In genomic region chr19:60526876-60527275, GRCm38 (mm10) we compare ENCODE assay signal across 30 mouse cellular contexts. TPM values are rescaled to one million over a fixed set of nuclear protein-coding genes. Genes with fewer than 3 reads are reported as not detected.
"Had no signal": no experiment of that assay in that cellular context is flagged by ENCODE, and none has a peak within 500 bp of the region (broad histone marks: within the 10 kb centered on the region; RNA-seq: fewer than 3 reads in every experiment).

No protein-coding gene starts in this region.

- H3K9ac ChIP-seq: heart, embryonic 12.5 days; hindbrain, embryonic 12.5 days; hindbrain, embryonic 14.5 days; kidney, embryonic 15.5 days; limb, embryonic 12.5 days had no signal

- H3K27ac ChIP-seq: gastrocnemius, adult 2 months; heart, embryonic 10.5 days; hindbrain, embryonic 10.5 days; hindbrain, embryonic 12.5 days; hindbrain, embryonic 14.5 days; kidney, embryonic 15.5 days; kidney, postnatal 0 days; limb, embryonic 10.5 days; limb, embryonic 12.5 days had no signal

- H3K27me3 ChIP-seq: heart, embryonic 12.5 days; hindbrain, embryonic 12.5 days; kidney, embryonic 15.5 days; limb, embryonic 12.5 days had no signal

- ATAC-seq: hindbrain, embryonic 16.5 days; inflammation-experienced regulatory T-cells, adult 6 months; intestine, embryonic 16.5 days had no signal

- H3K4me3 ChIP-seq: gastrocnemius, adult 2 months; heart, embryonic 10.5 days; heart, embryonic 12.5 days; hindbrain, embryonic 10.5 days; hindbrain, embryonic 12.5 days; kidney, embryonic 15.5 days; limb, embryonic 10.5 days; limb, embryonic 12.5 days had no signal

- H3K4me1 ChIP-seq: heart, embryonic 10.5 days; heart, embryonic 12.5 days; hindbrain, embryonic 10.5 days; hindbrain, embryonic 12.5 days; kidney, embryonic 15.5 days; limb, embryonic 10.5 days; limb, embryonic 12.5 days had no signal

- H3K4me2 ChIP-seq: heart, embryonic 12.5 days; hindbrain, embryonic 12.5 days; hindbrain, embryonic 14.5 days; kidney, embryonic 15.5 days; limb, embryonic 12.5 days; liver, embryonic 11.5 days had no signal

- DNase-seq: gastrocnemius, adult 2 months; gastrocnemius, postnatal 10 days; gastrocnemius, postnatal 25 days; heart, postnatal 10 days; heart, postnatal 4 days; kidney, adult 11 months; kidney, adult 2 months; kidney, adult 9 months; kidney, postnatal 14 days; kidney, postnatal 36 days; layer of hippocampus, adult 9-11 months; layer of hippocampus, postnatal 36 days; liver had no signal

- H3K9me3 ChIP-seq: heart, embryonic 10.5 days; heart, embryonic 12.5 days; hindbrain, embryonic 10.5 days; hindbrain, embryonic 12.5 days; kidney, embryonic 15.5 days; limb, embryonic 10.5 days had no signal

RNA-seq across cellular contexts. Expression of gene Prlhr, which starts 58.8 kb away (rescaled TPM):
- polyA plus RNA-seq: heart, embryonic 10.5 days; heart, embryonic 12.5 days; heart, embryonic 14.5 days; heart, embryonic 16.5 days; hindbrain, embryonic 10.5 days; hindbrain, embryonic 12.5 days; inflammation-experienced regulatory T-cells, adult 6 months; intestine, embryonic 16.5 days; kidney, postnatal 0 days; large intestine, adult 2 months; limb, embryonic 10.5 days; limb, embryonic 12.5 days; limb, embryonic 14.5 days; liver, embryonic 11.5 days had no signal
